Mouse (Mus musculus) thymus, adult 2 months (tissue): ENCODE results near the gene Slfn14. TPM values are rescaled to one million over a fixed set of nuclear protein-coding genes. Genes with fewer than 3 reads are reported as not detected.

ENCODE experiments used
- DNase-seq: peaks from one replicate; pipeline ENCODE4 v3.0.0; 2021
- H3K27ac ChIP-seq: fragments of 200-500 bp; 2 replicates; pipeline ENCODE4 v1.5.1; 2012; ENCODE audit warnings: low read length, control low read depth; ENCODE audit not compliant: control insufficient read depth, insufficient read depth
- H3K27me3 ChIP-seq: fragments of 200-500 bp; 2 replicates; pipeline ENCODE4 v1.6.1; 2012; ENCODE audit warnings: mild to moderate bottlenecking, low read length, moderate library complexity, mixed read lengths; ENCODE audit not compliant: control insufficient read depth, insufficient read depth
- H3K36me3 ChIP-seq: fragments of 200-500 bp; 2 replicates; pipeline ENCODE4 v1.6.1; 2012; ENCODE audit warnings: mild to moderate bottlenecking, low read length, moderate library complexity; ENCODE audit not compliant: control insufficient read depth, insufficient read depth
- H3K4me1 ChIP-seq: fragments of 200-500 bp; replicated peaks from 2 replicates; pipeline ENCODE4 v1.6.1; 2012; ENCODE audit warnings: low read length; ENCODE audit not compliant: control insufficient read depth, insufficient read depth
- H3K4me3 ChIP-seq: fragments of 200-500 bp; 2 replicates; pipeline ENCODE4 v1.5.1; 2012; ENCODE audit warnings: mild to moderate bottlenecking, low read length, control low read depth, moderate library complexity; ENCODE audit not compliant: control insufficient read depth, insufficient read depth
- CTCF ChIP-seq: fragments of 200-500 bp; IDR thresholded peaks from 2 replicates; pipeline ENCODE4 v1.5.1; 2012; ENCODE audit warnings: mild to moderate bottlenecking, control low read depth, low read length, moderate library complexity, borderline replicate concordance; ENCODE audit not compliant: control insufficient read depth, poor library complexity, insufficient read depth; ENCODE audit errors: extremely low read depth
- POLR2A ChIP-seq: fragments of 200-500 bp; IDR thresholded peaks from 2 replicates; pipeline ENCODE4 v1.6.1; 2012; ENCODE audit warnings: mild to moderate bottlenecking, low read length, control low read depth, moderate library complexity; ENCODE audit not compliant: control insufficient read depth, poor library complexity, insufficient read depth; ENCODE audit errors: extremely low read depth
- WGBS: fragments of 180-500 bp; shearing (Covaris S2); methylation state at CpG from one replicate; pipeline ENCODE4 v1.1.7; 2018; 5-methylcytosine and 5-hydroxymethylcytosine counted together
- polyA plus RNA-seq: library from polyadenylated mRNA; depleted of rRNA; stranded (reverse); fragments of >200 nt; gene quantifications from 2 replicates; pipeline ENCODE4 v1.2.3, GENCODE M21; 2012; rRNA removed

Gene Slfn14
- polyA plus RNA-seq, 1 experiment, result not detected

DNA sequence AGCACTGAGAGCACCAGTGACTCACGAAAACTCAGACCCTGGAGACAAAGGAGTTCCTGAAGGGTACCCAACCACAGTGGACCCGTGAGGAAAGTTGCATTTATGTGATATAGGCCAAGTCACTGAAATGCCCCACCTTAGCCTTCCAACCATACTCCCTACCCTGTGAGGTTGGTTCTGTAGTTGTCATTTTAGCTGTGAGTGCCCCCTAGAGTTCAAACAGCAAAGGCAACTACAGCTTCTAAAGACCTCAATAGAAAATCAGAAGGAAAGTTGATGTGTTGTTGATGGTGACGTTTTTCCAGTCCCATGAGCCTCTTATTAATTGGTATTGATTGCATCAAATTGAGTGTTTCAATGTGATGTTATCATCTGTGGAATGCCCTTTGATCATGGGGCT, 55.6 kb downstream of the Slfn14 start:
- no peaks in the 10 kb centered on the region for H3K4me1 ChIP-seq
- no peak overlapping the region for H3K4me3 ChIP-seq
- WGBS, result 74% methylated on average over 3 of the region's 3 CpGs
- TF ChIP-seq POLR2A, result no peak
- TF ChIP-seq CTCF, result no peak
- peaks cover 17% of the 10 kb centered on the region for H3K36me3 ChIP-seq
- no peak overlapping the region for H3K27ac ChIP-seq
- H3K27me3 ChIP-seq, result no peaks in the 10 kb centered on the region
- peak; percentile 49 for DNase-seq

DNA sequence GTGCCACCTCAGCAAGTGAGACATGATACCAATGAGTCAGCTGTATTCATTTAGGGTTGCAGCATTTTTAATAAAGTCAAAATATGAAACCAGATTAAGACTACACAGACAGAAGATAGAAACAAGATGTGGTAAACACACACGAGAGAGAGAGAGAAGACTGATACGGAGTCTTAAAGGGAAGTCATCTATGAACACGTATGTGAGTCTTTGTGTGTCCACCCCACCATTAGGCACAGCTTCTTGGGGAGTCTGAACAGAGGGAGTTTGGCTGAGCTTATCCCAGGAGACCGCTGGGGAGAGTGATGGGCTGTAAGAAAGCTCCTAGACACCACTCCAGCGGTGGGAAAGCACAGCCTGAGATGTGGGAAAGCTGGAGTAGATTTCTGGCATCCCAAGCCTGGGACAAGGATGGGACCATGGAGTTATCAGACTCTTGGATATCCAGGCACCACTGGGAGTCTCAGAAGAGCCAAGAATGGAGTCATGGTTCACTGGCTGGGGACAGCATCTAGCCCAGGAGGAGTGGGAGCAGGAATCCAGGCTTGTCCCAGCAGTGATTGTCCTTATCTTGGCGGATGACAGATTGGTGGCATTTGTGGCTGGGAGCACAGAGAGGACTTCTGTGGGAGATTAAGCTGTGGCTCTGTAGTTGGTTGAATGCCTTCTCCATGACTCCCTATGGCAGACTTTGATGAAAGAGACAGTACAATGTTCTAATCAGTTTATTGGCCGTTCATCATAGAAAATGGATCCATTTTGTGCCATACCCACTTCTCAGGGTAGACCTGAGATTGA, 58.4 kb downstream of the Slfn14 start:
- Histone ChIP-seq H3K27me3 (no peaks in the 10 kb centered on the region), H3K4me3 (no peak overlapping the region), H3K36me3 (peaks cover 17% of the 10 kb centered on the region), H3K27ac (no peak overlapping the region), H3K4me1 (peaks cover 10% of the 10 kb centered on the region)
- DNase-seq, result no peak
- TF ChIP-seq CTCF (no peak), POLR2A (no peak)
- WGBS, result 96% methylated on average over 7 of the region's 7 CpGs

DNA sequence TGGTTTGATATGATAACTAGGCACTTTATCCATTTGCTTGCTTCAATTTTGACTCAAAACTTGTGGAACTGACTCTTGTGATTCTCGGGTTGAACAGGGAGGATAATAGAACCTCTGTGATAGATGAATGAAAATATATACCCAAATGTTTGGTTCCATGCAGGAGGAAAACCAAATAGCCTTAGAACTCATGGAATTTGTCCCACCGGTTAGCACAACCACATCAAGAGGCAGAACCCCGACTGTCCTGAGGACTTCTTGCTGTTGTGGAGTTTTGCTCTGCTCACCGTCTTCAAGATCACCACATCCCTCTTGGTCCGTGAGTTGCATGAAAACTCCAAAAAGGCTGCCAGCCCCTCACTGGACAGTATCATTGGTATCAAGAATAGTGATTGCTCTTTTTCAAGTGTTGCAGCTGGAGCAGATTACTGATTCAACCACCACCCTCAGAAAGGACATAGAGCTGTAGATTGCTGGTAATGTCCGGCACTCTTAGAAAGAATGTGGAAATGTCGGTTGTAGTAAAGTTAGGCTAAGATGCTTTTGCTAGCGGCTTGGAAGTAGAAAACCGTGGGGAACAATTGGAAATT, 61.1 kb downstream of the Slfn14 start:
- Histone ChIP-seq H3K36me3 (peaks cover 17% of the 10 kb centered on the region), H3K27me3 (no peaks in the 10 kb centered on the region), H3K4me1 (peaks cover 10% of the 10 kb centered on the region), H3K4me3 (peak overlapping the region; percentile 69), H3K27ac (no peak overlapping the region)
- no peak for DNase-seq
- WGBS, result 70% methylated on average over 9 of the region's 9 CpGs
- TF ChIP-seq POLR2A, result no peak
- no peak for TF ChIP-seq CTCF

Other genes with a start within 250 kb of the Slfn14 start
- 40.6 and 44.7 TPM in 2 replicates for gene Slfn2, start 221.6 kb downstream of the Slfn14 start, polyA plus RNA-seq
- gene Slfn1, start 169.9 kb downstream of the Slfn14 start, polyA plus RNA-seq, result 16.3 and 24.3 TPM in 2 replicates
- gene Slfn4, start 111.5 kb downstream of the Slfn14 start, polyA plus RNA-seq, result 1.6 and 1.8 TPM in 2 replicates
- gene Slfn3, start 95.4 kb downstream of the Slfn14 start, polyA plus RNA-seq, result 2.7 and 3.0 TPM in 2 replicates
- gene Ap2b1, start 12.3 kb upstream of the Slfn14 start, polyA plus RNA-seq, result 41.4 and 51.0 TPM in 2 replicates
- gene Pex12, start 15.9 kb upstream of the Slfn14 start, polyA plus RNA-seq, result 8.5 and 9.2 TPM in 2 replicates
- 1.2 and 5.3 TPM in 2 replicates for gene Rasl10b, start 122.4 kb upstream of the Slfn14 start, polyA plus RNA-seq
- gene Gas2l2, start 142.7 kb upstream of the Slfn14 start, polyA plus RNA-seq, result 0.10 and 0.12 TPM in 2 replicates
- gene 1700020L24Rik, start 151.0 kb upstream of the Slfn14 start, polyA plus RNA-seq, result 1.9 and 2.0 TPM in 2 replicates
- 6.0 and 8.2 TPM in 2 replicates for gene Mmp28, start 176.3 kb upstream of the Slfn14 start, polyA plus RNA-seq
- 17.1 and 20.0 TPM in 2 replicates for gene Taf15, start 186.4 kb upstream of the Slfn14 start, polyA plus RNA-seq
- gene Heatr9, start 235.4 kb upstream of the Slfn14 start, polyA plus RNA-seq, result 0.20 TPM in 1 of 2 replicates, not detected in the other
- 526 and 777 TPM in 2 replicates for gene Ccl5, start 243.8 kb upstream of the Slfn14 start, polyA plus RNA-seq